Mouse (Mus musculus): Measurements from ENCODE around the gene Fibcd1.

Fibcd1 gene

DNA sequence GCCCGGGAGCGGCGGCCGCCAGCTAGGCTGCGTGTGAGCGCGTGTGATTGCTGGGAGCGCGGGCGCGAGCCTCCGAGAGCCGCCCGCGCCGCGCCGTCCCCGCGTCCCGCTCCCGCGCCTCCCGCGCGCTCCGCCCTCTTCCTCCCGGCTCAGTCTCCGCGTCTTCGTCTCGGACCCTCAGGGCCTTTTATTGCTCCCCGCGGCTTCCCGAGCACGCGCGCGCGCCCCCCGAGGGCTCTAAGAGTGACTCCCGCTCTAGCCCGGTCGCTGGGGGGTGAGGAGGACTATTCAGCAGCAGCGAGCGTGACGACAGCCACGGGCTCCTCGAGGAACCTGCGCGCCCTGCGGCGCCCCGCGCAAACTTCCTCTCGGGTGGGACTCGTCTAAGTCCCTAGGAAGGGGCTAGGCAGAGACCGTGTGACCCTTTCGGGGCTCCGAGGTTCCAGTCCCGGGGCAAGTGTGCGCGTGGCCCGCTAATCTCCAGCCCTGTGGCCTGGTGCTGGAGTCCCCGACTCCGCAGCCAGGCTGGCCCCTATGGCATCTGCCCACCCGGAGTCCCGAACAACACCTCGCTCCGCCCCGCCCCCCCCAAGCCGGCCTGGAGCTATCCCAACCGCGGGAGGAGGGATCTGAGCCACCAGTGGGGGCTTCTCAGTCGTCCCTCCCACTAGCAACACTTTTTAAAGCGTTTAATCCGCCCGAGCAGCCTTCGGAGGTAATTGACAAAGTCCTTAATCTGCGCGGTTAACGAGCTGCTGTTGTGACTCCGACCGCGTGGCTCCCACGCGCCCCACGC is at the start of gene Fibcd1:
Gene Fibcd1, minus strand, starts transcription at position 110 of the 796 bp plus-strand sequence.
- DNase-seq (ENCODE audit: low read depth, low spot score) = peak; percentile 46

DNA sequence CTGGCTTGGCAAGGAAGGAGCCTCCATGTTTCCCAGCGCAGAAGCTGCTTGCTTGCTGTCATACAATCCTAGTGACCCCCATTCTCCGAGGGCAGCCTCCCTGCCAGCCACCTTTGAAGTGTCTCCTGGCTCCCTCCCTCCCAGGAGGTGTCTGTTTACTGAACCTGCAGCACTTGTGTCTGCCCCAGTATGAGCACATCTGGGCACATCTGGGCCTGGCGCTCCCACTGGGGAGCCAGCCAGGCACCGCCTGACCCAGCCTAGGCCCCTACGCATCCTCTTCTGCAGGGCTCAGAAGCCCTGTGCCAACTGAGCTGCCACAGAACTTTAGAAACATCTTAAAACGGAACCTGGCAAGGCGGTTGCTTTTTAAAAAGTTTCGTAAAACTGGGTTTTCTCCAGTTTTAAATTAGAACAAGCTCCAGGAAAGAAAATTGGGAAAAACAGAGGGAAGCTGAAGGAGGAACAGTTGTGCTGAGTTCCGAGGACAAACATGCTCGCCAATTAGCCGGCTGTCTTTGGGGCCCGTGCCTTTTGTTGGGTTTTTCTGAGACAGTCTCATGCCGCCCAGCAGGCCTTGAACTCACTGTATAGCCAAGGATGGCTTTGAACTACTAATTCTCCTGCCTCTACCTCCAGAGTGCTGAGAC is 48.5 kb upstream of the Fibcd1 start:
- DNase-seq (ENCODE audit: low read depth, low spot score) = no peak

DNA sequence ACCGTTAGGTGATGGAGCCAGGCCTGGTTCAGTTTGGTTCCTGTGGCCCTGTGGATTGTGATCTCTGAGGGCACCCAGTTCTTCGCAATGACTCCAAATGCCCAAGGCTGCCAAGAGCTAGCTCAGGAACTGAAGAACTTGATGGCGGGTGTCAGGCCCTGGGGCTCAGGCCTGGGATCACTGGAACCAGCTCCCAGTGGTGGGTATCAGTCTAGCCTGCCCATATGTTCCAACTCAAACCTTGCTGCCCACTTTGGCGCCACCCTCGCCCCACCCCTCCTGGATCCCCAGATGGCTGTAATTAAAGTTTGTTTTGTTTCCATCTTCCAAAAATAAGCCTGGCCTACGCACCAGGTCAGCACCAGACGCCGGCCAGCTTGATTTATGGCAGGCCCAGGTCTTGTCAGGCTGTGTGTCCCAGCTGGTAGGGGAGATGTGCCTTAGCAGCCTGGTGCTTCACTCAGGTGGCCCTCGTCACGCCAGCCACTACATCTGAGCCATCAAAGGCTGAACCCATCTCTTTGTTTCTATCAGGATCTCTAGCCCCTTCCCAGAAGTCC is 47.4 kb upstream of the Fibcd1 start:
- no peak for DNase-seq (ENCODE audit: low read depth, low spot score)

DNA sequence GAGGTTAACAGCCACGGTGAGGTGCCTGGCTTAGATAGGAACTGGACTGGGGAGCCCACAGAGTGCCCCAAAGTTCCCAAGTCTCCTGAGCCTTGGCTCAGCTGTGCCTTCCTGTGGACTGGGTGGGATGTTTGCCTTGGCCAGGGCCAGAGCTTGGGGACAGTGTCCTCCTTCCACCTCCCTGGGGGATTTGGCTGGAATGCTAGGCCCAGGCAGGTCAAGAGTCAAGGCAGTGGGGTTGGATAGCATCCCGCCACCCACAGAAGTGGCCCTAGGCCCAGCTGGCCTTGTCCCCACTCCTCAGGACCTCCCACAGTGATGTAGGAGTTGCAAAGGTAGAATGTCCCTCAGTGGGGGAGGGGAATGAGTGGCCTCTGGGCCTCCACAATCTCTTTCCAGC is 45.4 kb upstream of the Fibcd1 start:
- DNase-seq (ENCODE audit: low read depth, low spot score) = no peak

DNA sequence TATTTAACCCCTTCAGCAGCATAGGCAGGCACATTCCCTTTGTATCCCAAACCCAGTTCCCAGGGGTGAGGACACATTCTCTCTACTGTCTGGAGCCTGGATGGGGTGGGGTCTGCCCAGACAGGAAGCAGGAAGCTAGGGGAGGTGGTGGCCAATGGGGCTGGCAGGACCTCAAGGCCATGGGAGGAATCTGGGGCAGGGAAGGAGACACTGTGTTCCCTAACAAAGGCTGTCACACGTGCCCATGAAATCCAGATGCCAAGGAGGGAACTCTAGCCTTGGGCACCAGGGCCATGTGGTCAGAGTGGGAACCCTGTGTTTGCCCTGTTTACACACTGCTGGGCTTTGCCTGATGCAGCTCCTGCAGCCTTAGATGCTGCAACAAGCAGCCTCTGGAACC is 43.1 kb upstream of the Fibcd1 start:
- DNase-seq (ENCODE audit: low read depth, low spot score) = no peak

DNA sequence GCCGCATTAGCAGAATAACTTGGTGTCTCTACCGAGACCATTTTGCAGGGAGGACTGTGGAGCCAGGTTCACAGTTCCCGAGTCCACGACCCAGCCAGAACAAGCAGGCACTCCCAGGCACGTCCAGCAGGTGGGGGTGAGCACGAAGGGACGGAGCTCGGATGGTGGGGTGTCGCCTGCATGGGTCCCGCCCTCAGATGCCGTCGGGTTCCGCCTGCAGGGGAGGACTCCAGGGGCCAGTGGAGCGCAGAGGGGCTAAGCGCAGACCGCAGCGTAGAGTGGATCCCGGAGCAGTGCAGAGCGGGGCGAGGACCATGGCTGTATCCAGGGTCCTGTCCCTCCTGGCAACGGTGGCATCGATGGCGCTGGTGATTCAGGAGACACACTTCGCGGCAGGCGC is 41.2 kb upstream of the Fibcd1 start, which contains the start of gene Lamc3:
Gene Lamc3, plus strand, starts transcription at position 262 of the 400 bp plus-strand sequence.
- DNase-seq (ENCODE audit: low read depth, low spot score) = no peak

DNA sequence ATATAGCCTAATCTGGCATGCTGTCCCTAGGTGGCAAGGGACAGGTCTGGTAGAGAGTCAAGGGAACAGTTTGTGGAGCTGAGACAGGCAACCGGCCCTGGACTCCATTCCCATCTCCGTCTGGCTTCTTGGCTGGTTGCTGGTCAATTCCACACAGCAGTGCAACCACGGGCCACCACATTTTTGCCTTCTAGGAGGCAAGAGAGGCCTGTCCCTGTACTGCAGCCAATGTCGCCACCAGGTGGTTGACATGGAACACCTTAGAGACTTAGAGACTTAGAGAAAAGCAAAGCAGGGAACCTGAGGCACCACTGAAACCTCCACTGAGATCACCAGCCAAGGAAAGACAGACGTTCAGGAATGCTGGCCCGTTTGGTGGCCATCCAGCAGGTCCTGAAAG is 39.0 kb upstream of the Fibcd1 start:
- peak; percentile 51 for DNase-seq (ENCODE audit: low read depth, low spot score)

DNA sequence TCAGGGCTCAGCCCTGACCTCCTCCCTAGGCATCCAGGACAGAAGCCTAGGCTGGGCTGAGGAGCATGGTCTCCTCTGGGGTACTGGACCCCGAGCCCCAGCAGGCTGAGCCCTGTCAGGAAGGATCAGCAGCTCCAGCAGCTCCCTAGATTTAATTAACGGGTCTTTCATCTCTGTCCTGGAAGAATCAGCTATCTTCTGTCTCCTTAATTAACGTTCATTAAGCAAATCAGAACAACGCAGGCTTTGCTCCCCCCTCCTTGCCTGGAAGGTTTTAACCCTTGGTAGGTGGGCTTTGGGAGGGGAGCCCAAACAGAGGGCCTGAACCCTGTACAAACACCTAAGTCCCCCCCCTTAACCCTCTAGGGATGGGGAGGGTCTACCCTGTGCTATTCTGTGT is 37.3 kb upstream of the Fibcd1 start:
- no peak for DNase-seq (ENCODE audit: low read depth, low spot score)

DNA sequence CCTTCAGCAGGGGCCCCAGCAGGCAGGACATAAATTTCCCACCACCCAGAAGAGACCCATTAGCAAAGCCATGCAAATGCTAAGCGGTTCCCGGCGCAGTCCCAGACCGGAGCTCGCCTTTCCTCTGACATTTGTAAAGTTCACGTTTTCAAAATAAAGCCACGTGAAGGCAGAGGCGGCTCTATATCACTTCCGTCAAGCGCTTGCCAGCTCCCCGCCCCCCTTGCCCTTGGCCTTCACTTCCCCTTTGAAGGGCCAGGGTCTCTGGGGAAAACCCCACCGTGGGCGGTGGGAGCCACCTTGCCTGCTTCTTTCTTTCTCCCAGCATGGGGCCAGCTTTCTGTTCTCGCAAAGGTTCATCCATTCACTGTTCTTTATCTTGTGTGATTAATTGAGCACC is 35.1 kb upstream of the Fibcd1 start:
- DNase-seq (ENCODE audit: low read depth, low spot score) = peak; percentile 67

DNA sequence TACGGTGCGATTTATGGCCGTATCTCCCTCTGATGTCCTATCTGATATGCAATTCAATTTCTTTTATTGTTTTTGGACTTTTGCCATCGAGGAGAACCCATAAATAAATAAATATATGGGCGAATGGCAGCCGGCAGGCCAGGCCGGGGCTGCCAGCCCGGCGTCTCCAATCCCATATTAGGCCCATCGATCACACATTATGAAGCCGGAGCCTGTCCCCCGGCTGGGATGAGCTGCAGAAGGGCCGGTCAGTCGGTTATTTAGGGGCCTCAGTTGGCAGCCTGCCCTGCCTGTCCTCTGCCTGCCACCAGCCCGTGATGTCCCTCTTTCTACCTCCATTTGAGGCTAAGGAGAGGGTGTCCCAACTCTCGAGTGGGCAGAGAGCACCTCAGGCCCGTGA is 32.8 kb upstream of the Fibcd1 start:
- no peak for DNase-seq (ENCODE audit: low read depth, low spot score)

DNA sequence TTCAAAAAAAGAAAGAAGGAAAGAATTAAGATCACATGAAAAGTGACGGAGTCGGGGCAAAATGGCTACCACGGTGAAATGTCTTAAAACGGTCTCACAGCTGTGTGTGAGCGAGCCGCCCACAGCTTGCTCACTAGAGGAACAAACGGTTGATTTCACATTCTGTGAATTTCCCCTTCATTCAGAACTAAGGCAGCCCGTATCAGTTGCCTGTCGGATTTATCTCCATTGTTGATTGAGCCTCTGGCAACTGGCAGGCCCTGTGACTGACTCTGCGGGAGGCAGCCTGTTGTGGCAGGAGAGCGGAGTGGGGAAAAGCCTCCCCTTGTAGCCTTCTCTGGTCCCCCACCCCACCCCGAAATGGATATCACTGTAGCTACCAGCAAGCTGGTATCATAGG is 30.6 kb upstream of the Fibcd1 start:
- no peak for DNase-seq (ENCODE audit: low read depth, low spot score)

DNA sequence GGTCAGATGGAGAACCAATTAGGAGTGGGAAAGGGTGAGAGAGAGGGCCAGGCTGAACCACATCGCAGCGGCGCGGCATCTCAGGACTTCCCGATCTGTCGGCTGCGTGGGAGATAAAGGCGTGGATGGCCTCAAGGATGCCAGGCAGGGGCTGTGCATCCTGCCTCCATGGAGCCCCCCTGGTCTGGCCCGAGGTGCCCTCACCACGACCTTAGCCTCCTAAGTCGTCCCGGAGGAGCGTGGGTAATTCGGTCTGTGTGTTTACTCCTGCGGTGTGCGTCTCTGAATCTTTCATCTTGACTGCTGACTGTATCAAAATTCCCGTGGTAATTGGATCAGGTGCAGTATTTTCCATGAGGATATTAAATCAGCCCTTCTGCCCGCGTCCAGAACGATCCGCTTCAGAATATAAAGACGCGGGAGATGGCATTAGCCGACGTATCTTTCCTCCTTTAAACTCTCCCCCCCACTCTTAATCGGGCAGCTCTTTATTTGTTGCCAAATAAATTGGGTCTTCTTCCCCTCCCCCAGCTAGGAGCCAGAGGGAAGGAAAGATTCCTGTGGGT is 28.6 kb upstream of the Fibcd1 start:
- no peak for DNase-seq (ENCODE audit: low read depth, low spot score)

DNA sequence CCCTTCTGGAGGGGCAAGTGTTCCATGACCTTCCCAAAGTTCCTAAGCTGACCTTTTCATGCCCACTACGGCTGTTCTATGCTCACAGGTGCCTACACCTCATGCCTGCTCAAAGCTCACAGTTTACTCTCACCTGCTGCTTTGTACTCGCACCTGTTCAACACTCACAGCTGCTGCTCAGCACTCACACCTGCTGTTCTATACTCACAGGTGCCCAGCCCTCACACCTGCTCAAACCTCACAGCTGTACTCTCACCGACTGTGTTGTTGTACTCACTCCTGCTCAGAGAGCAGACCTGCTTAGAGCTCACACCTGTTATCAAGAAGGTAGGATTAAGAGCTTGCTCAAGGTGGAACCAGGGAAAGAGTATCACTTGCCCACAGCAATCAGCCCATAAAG is 24.9 kb upstream of the Fibcd1 start:
- no peak for DNase-seq (ENCODE audit: low read depth, low spot score)

DNA sequence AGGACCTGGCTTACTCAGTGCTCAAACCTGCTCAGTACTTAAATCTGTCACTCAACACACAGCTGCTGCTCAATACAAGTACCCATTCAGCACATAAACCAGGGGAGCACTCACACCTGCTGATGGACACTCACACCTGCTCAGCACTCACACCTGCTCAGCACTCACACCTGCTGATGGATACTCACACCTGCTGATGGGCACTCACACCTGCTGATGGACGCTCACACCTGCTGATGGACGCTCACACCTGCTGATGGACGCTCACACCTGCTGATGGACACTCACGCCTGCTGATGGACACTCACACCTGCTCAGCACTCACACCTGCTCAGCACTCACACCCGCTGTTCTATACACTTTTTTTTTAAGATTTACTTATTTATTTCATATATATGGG is 23.9 kb upstream of the Fibcd1 start:
- no peak for DNase-seq (ENCODE audit: low read depth, low spot score)

DNA sequence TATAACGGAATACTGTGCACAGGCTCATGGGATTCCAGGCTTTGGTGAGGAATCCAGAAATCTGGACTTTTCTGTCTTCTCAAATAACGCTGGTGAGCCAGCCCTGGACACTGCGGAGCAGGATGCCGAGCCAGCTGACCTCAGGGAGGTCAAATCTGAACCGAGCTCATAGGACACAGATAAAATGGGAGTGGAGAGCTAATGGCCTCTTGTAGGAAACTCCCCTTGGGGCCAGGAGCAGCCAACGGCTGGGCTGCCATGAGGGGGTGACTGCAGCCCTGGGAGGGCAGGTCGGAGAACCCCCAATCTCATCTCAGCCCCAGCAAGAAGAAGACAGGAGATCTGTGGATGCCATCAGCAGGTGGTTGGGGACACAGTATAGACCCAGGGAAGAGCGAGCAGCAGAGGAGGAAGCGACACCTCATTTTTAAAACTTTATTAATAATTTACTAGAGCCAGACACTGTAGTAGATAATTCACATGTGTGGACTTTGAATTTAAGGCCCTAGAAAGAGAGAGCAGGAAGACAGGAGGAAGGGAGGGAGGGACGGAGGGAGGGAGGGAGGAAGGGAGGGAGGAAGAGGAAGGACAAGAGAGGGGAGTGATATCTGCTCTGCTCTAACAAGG is 22.8 kb upstream of the Fibcd1 start:
- no peak for DNase-seq (ENCODE audit: low read depth, low spot score)

DNA sequence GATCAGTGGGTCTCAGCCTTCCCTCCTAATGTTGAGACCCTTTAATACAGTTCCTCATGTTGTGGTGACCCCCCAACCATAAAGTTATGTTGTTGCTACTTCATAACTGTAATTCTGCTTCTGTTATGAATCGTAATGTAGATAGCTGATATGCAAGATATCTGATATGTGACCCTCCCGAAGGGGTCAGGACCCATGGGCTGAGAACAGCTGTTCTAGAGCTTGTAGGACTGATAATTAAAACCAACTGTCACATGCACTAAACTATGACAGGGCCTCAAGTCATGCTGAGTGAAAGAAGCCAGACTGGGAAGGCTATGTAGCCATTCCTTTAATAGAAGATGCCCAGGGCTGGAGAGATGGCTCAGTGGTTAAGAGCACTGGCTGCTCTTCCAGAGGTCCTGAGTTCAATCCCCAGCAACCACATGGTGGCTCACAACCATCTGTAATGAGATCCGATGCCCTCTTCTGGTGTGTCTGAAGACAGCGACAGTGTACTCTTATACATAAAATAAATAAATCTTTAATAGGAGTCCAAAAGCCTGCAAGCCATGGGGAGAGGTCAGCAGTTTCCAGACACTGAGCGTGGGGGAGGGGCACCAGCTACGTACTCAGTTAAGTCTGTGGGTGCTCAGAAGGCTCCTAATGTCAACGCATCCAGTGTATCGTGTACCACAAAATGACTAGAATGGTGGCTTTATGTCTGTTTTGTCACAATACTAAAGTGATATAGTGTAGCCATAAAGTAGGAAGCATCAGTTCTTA is 22.1 kb upstream of the Fibcd1 start:
- DNase-seq (ENCODE audit: low read depth, low spot score) = no peak

DNA sequence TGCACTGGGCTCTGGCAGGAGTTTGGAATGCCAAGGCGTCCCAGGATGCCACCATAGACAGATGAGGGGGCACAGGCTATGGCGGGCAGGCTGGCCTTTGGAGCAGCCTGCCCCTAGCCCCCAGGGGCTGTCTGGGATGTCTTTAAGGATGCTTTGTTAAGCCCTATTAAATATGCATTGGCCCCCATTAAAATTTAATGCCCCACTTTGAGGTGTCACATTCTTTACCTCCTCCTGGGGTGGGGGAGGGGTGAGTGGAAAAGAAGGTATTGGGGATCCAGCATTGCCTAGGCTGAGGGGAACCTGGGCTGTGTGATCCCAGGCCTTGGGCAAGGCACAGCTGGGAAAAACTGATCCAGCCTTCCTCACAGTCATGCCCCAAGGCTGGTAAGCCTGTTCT is 20.0 kb upstream of the Fibcd1 start:
- DNase-seq (ENCODE audit: low read depth, low spot score) = no peak

DNA sequence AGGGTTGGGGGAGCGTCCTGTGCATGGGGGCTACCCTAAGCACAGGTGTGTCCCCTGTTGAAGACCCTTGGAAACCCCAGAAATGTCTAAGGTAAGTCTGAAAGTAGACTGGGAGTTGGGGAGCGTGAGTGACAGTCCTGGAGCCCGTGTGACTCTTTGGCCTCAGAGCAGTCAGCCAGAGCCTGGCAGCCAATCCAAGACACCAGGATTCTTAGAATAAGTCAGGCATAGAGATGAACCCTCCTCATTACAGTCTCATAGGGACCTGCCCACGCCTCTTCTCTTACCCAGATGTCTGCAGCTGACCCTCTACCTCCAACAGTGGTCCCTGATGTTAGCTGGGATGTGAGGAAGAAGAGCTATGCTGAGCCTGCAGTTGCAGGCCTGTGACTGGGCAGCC is 19.5 kb upstream of the Fibcd1 start:
- DNase-seq (ENCODE audit: low read depth, low spot score) = no peak

DNA sequence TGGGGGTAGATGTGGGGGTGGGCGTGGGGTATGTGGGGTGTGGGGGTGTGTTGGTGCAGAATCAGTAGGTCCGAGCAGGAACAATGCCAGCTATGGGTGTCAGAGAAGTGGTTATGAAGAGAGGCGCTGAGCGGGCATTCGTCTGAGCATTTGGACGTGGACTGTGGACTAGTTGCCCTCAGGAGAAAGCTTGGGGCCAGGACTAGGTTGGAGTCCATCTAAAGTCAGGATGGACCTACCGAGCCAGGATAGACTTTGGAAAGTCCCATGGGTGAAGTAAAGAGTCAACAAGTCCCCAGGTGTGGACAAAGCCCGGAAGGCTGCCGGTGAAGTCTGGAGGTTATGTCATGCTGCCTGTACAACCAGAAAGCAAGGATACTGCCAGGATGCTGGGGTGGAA is 19.1 kb upstream of the Fibcd1 start:
- no peak for DNase-seq (ENCODE audit: low read depth, low spot score)

DNA sequence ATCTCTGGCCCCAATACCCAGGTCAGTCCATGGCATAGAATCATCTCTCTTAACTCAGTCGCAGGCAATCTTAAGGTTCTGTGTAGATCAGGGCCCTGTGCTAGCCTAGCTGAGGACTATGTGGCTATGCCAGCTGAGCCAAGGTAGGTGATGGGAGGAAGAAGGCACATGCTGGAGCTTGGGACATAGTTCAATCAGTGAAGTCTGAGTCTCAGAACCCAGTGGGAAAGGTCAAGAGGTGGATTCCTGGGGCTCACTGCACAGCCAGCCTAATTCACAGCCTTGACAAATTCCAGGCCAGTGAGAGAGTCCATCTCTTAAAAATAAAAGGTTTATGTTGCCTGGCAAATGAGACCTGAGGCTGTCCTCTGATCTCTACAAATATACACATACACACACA is 18.0 kb upstream of the Fibcd1 start:
- no peak for DNase-seq (ENCODE audit: low read depth, low spot score)

DNA sequence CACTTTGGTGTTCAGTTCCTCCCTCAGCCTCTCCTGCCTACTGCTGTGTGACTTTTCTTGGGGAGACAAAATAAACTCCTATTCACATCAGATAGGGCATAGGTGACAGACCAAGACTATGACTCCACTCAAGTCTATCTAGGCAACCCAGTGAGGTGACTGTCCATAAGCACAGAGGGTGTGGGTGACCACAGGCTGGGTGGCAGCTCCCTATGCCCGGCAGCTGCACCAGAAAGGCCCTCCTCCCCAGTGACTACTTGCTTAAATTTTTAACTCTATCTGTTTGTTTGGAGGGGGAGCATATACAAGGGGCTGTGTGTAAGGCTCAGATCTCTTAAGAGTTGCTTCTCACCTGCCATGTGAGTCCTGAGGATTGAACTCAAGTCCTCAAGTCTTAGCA is 17.1 kb upstream of the Fibcd1 start:
- DNase-seq (ENCODE audit: low read depth, low spot score) = no peak

Data from CD4-positive helper T cell, adult 2 months (primary cell).